Mouse (Mus musculus) forebrain, embryonic 11.5 days (tissue): ENCODE measurements around the gene Kctd6. TPM values are rescaled to one million over a fixed set of nuclear protein-coding genes. Genes with fewer than 3 reads are reported as not detected.

Experiments
- ATAC-seq: fragments of 200-750 bp; cut with Nextera tagmentation; replicated peaks from 2 replicates; pipeline ENCODE4 v1.8.0; 2017; ENCODE audit warnings: moderate TSS enrichment; ENCODE audit not compliant: low FRiP score
- DNase-seq: peaks from one replicate; pipeline ENCODE4 v3.0.0-alpha.2; 2017; ENCODE audit warnings: low spot score
- H3K27ac ChIP-seq: fragments of 300-500 bp; sonication (generic); 2 replicates; pipeline ENCODE4 v1.5.1; 2014; ENCODE audit warnings: low read depth, low read length
- H3K27me3 ChIP-seq: fragments of 300-500 bp; sonication (generic); 2 replicates; pipeline ENCODE4 v1.6.1; 2014; ENCODE audit warnings: mild to moderate bottlenecking, low read length, mixed read lengths; ENCODE audit not compliant: control insufficient read depth, insufficient read depth
- H3K36me3 ChIP-seq: fragments of 300-500 bp; sonication (generic); 2 replicates; pipeline ENCODE4 v1.6.1; 2014; ENCODE audit warnings: mild to moderate bottlenecking, low read length, moderate library complexity, mixed read lengths; ENCODE audit not compliant: control insufficient read depth, insufficient read depth
- H3K4me1 ChIP-seq: fragments of 300-500 bp; sonication (generic); replicated peaks from 2 replicates; pipeline ENCODE4 v1.6.1; 2014; ENCODE audit warnings: low read length, mixed read lengths; ENCODE audit not compliant: control insufficient read depth, insufficient read depth
- H3K4me2 ChIP-seq: fragments of 300-500 bp; sonication (generic); 2 replicates; pipeline ENCODE4 v1.6.1; 2014; ENCODE audit warnings: low read depth, mild to moderate bottlenecking, low read length, moderate library complexity, mixed read lengths; ENCODE audit not compliant: severe bottlenecking
- H3K4me3 ChIP-seq: fragments of 300-500 bp; sonication (generic); 2 replicates; pipeline ENCODE4 v1.5.1; 2014; ENCODE audit warnings: low read depth, low read length
- H3K9ac ChIP-seq: fragments of 300-500 bp; sonication (generic); 2 replicates; pipeline ENCODE4 v1.6.1; 2014; ENCODE audit warnings: low read length
- H3K9me3 ChIP-seq: fragments of 300-500 bp; sonication (generic); 2 replicates; pipeline ENCODE4 v1.6.1; 2016; ENCODE audit warnings: low read length, mixed read lengths; ENCODE audit not compliant: control insufficient read depth
- WGBS: fragments of 180-500 bp; shearing (Covaris S2); extraction: QIAGEN DNeasy Blood & Tissue Kit; methylation state at CpG from one replicate; pipeline ENCODE4 v1.1.7; 2014; 5-methylcytosine and 5-hydroxymethylcytosine counted together
- polyA plus RNA-seq: library from polyadenylated mRNA; unstranded; fragments of >200 nt; fragmentation: Nextera tagmentation; extraction: Ambion mirVana; gene quantifications from 2 replicates; pipeline ENCODE4 v1.2.1, GENCODE M21; 2014

The Kctd6 gene
- polyA plus RNA-seq, 1 experiment from 2014 or later = 14.3 TPM

GRCm38 (mm10) chr14:8250141-8250871 lies 36.4 kb downstream of the Kctd6 start:
- H3K9ac ChIP-seq = no peak overlapping the region
- ATAC-seq (no peak), DNase-seq (no peak)
- H3K4me3 ChIP-seq = no peak overlapping the region
- no peaks in the 10 kb centered on the region for H3K27me3 ChIP-seq
- H3K9me3 ChIP-seq = no peaks in the 10 kb centered on the region
- H3K36me3 ChIP-seq = no peaks in the 10 kb centered on the region
- WGBS = 83% methylated on average over 9 of the region's 9 CpGs
- H3K4me2 ChIP-seq = no peak overlapping the region
- H3K4me1 ChIP-seq = no peaks in the 10 kb centered on the region
- H3K27ac ChIP-seq = no peak overlapping the region

DNA sequence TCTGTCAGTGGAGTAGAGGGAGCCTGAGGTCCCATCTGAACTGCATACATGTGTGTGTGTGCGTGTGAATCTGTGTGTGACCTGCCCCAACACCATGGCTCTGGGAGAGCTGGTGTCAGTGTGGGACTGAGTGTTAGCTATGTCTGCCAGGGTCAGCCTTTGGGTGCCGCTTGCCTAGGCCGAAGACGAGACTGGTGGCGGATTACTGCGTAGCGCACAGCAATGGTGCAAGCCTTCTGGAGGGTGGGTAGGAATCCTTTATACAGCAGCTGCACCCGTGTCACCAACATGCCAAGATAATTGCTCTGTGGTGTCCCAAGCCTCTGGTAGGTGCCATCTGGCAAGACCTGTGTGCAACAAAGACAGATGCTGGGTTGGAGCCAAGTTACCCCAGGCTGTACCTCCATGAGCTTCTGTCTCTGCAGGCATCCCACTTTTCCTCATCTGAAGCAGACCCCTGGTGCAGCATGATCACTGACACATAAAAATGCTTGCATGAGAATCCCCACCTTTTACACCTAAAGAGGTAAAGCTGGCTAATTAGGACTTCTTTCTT lies 37.5 kb downstream of the Kctd6 start:
- H3K4me1 ChIP-seq = no peaks in the 10 kb centered on the region
- DNase-seq (no peak), ATAC-seq (no peak)
- no peaks in the 10 kb centered on the region for H3K36me3 ChIP-seq
- H3K9me3 ChIP-seq = no peaks in the 10 kb centered on the region
- no peak overlapping the region for H3K4me3 ChIP-seq
- 94% methylated on average over 8 of the region's 8 CpGs for WGBS
- no peaks in the 10 kb centered on the region for H3K27me3 ChIP-seq
- H3K4me2 ChIP-seq = no peak overlapping the region
- no peak overlapping the region for H3K9ac ChIP-seq
- H3K27ac ChIP-seq = no peak overlapping the region

DNA sequence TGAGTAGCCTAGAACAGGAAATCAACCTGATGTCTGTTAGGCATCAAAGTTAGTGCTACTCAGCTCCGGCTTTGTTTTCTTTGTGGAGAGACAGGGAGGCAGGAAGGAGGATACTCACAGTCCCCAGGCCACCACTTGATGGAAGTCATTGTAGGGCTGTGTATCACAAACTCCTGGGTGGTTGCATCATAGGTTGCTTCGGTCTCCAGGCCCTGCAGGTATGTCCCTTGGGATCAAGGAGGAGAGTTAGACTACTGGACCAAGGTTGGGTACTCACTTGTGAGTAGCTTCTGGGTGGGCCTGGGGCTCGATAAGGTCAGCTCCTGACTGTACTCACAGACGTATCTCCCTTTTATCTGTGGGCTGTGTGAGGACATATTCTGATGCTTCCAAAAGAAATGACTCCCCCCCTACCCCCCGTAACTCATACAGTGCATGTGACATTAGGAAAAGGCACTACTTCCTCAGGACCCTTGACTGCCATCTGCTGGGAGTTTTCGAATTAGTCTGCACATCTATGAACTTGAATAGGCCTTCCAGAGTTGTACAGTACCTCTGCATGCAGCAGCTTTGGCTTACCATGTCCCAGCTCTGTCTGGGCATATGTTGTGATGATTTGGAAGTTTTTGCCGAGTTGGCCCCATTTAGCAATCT lies 41.3 kb downstream of the Kctd6 start:
- no peaks in the 10 kb centered on the region for H3K27me3 ChIP-seq
- no peak overlapping the region for H3K27ac ChIP-seq
- H3K36me3 ChIP-seq = no peaks in the 10 kb centered on the region
- WGBS = 78% methylated on average over 7 of the region's 7 CpGs
- H3K9ac ChIP-seq = no peak overlapping the region
- H3K4me3 ChIP-seq = no peak overlapping the region
- H3K4me2 ChIP-seq = no peak overlapping the region
- DNase-seq (no peak), ATAC-seq (no peak)
- H3K4me1 ChIP-seq = no peaks in the 10 kb centered on the region
- no peaks in the 10 kb centered on the region for H3K9me3 ChIP-seq

DNA sequence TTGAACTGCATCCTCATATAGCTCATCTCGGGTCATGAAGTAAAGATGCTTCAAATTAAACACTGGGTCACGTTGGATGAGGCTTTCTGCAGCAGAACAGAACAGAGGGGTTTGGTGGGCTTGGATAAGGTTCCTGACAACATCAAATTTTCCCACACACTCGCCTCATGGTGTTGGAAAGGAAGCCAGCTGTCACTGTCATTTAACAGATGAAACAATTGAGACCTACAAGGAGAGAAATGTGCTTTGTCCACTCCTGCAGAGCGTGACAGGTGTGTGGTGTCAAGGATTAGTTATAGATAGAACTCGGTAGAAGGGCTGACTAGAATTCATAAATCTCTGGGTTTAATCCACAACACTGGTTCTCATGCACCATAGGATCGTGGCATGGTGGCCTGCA lies 42.1 kb downstream of the Kctd6 start:
- ATAC-seq = no peak
- Histone ChIP-seq H3K4me2 (no peak overlapping the region), H3K27ac (no peak overlapping the region), H3K9me3 (no peaks in the 10 kb centered on the region), H3K4me1 (no peaks in the 10 kb centered on the region), H3K36me3 (no peaks in the 10 kb centered on the region), H3K27me3 (no peaks in the 10 kb centered on the region), H3K9ac (no peak overlapping the region), H3K4me3 (no peak overlapping the region)
- WGBS = 79% methylated on average over 6 of the region's 6 CpGs
- no peak for DNase-seq

DNA sequence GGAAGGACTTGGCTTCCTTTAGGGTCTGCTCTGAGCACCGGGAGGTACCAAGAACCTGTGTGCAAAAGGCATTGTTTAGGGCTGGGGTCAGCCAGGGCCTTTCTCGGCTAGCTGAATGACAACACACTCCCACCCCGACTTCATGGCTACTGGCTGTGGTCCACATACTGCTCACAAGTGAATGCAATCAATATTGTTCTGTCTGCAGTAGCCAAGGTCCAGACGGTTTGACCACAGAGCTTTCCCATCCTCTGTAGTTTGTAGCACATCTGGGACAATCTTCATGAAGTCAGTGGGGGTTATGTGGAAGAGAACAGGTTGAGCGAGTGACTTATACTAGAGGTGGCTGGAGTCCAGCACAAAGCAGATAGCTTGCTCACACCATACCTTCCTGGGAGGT lies 42.9 kb downstream of the Kctd6 start:
- Histone ChIP-seq H3K4me1 (no peaks in the 10 kb centered on the region), H3K36me3 (no peaks in the 10 kb centered on the region), H3K9me3 (no peaks in the 10 kb centered on the region), H3K27ac (no peak overlapping the region), H3K27me3 (no peaks in the 10 kb centered on the region), H3K4me2 (no peak overlapping the region), H3K4me3 (no peak overlapping the region), H3K9ac (no peak overlapping the region)
- ATAC-seq (no peak), DNase-seq (no peak)
- 80% methylated on average over 5 of the region's 5 CpGs for WGBS

- Histone ChIP-seq H3K4me3 (no peak overlapping the region), H3K4me2 (no peak overlapping the region), H3K27ac (no peak overlapping the region), H3K4me1 (no peaks in the 10 kb centered on the region), H3K9ac (no peak overlapping the region), H3K27me3 (no peaks in the 10 kb centered on the region), H3K36me3 (no peaks in the 10 kb centered on the region), H3K9me3 (no peaks in the 10 kb centered on the region)
- ATAC-seq (no peak), DNase-seq (no peak)
- 54% methylated on average over 7 of the region's 7 CpGs for WGBS
Observed at GRCm38 (mm10) chr14:8257521-8258334, 43.8 kb downstream of the Kctd6 start.

GRCm38 (mm10) chr14:8258335-8258627 lies 44.3 kb downstream of the Kctd6 start:
- Histone ChIP-seq H3K4me3 (no peak overlapping the region), H3K4me2 (no peak overlapping the region), H3K36me3 (no peaks in the 10 kb centered on the region), H3K9ac (no peak overlapping the region), H3K27me3 (no peaks in the 10 kb centered on the region), H3K4me1 (no peaks in the 10 kb centered on the region), H3K27ac (no peak overlapping the region), H3K9me3 (no peaks in the 10 kb centered on the region)
- WGBS = 48% methylated on average over 3 of the region's 3 CpGs
- ATAC-seq (no peak), DNase-seq (no peak)

DNA sequence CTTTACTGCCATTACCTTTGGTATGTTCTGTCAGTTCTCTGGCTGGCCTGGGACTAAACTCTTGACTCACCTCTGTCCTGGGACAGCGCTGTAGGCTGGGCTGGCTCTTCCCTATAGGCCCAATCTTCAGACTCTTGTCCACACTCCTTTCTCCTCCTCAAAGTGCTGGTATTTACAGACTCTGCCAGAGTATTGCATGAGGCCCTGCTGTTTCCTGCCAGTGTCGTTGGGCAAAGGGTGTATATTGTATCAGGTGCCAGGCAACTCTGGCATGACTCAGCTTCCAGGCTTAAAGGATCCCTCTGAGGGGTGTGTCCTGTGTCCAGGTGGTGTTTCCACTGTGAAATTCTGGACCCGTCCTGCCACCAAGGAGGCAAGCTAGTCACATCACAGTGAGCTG lies 44.8 kb downstream of the Kctd6 start:
- no peak for DNase-seq
- ATAC-seq = no peak
- no peaks in the 10 kb centered on the region for H3K27me3 ChIP-seq
- no peaks in the 10 kb centered on the region for H3K4me1 ChIP-seq
- no peak overlapping the region for H3K9ac ChIP-seq
- no peak overlapping the region for H3K4me2 ChIP-seq
- no peaks in the 10 kb centered on the region for H3K36me3 ChIP-seq
- 90% methylated on average over 3 of the region's 3 CpGs for WGBS
- H3K4me3 ChIP-seq = no peak overlapping the region
- H3K27ac ChIP-seq = no peak overlapping the region
- no peaks in the 10 kb centered on the region for H3K9me3 ChIP-seq
